Mouse (Mus musculus) E14TG2a.4 (cell line): ENCODE data around the gene Rundc1.

Experiments used
- CTCF ChIP-seq: conservative IDR thresholded peaks from 2 replicates; pipeline ENCODE4 v1.5.1; 2014; ENCODE audit warnings: low read length
- NANOG ChIP-seq: IDR thresholded peaks from 2 replicates; pipeline ENCODE4 v1.6.1; 2014; ENCODE audit warnings: borderline replicate concordance, low read length, mixed read lengths

- TF ChIP-seq CTCF, result no peak
- TF ChIP-seq NANOG, result peak; percentile 66; the same call in 1 of the 2 replicates
Measured at GRCm38 (mm10) chr11:101436916-101437315, 12.0 kb downstream of the Rundc1 start.
